Mouse (Mus musculus): Measurements from ENCODE around the gene Camkk1.

- TF ChIP-seq CTCF (IDR thresholded peaks at IDR 0.05; ENCODE audit: extremely low read depth, insufficient read depth, low read length) (peak; percentile 67), POLR2A (IDR thresholded peaks at IDR 0.05; ENCODE audit: extremely low read depth, insufficient read depth, low read length) (no peak)
These were observed 20.4 kb downstream of the Camkk1 start for GRCm38 (mm10) chr11:73039102-73039799.
